ENCODE assay signal across 21 mouse cellular contexts in the genomic region with DNA sequence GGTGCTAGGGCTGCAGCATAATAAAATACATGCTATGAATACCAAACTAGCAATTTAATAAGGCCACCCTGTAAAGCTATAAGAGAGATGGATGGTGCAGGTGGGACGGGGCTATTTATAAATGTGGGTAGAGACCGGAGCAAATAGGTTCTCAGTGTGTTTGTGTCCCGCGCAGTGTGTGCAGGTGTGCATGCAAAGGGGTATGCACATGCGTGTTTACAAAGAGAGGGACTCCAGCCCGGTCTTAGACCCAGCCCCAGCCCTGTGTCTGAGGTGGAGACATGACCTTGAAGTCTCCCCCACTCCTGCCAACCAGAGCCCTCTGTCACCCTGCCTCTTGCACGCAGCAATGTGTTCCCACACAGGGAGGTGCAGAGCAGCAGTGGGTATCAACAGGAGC.
"Had no signal": no experiment of that assay in that cellular context is flagged by ENCODE, and none has a peak within 500 bp of the region (broad histone marks: within the 10 kb centered on the region; RNA-seq: fewer than 3 reads in every experiment).

No protein-coding gene starts in this region.

- DNase-seq: kidney, adult 18-20 months; kidney, adult 9 months; kidney, postnatal 14 days; kidney, postnatal 4 days; layer of hippocampus, adult 9-11 months; liver; lung, adult 18-20 months; lung, postnatal 10 days; lung, postnatal 36 days; thymus, adult 18-20 months; thymus, postnatal 36 days had no signal

- H3K4me2 ChIP-seq: limb, embryonic 13.5 days; liver, embryonic 12.5 days; liver, embryonic 15.5 days; lung, embryonic 15.5 days; midbrain, embryonic 13.5 days had no signal

- H3K9ac ChIP-seq: limb, embryonic 13.5 days; liver, embryonic 12.5 days; liver, embryonic 15.5 days; lung, embryonic 15.5 days; midbrain, embryonic 13.5 days had no signal

- H3K9me3 ChIP-seq: limb, embryonic 10.5 days; limb, embryonic 13.5 days; liver, embryonic 12.5 days; liver, embryonic 15.5 days; lung, embryonic 15.5 days; midbrain, embryonic 10.5 days had no signal

- H3K27me3 ChIP-seq: limb, embryonic 13.5 days; liver, embryonic 12.5 days; liver, embryonic 15.5 days; lung, embryonic 15.5 days; midbrain, embryonic 13.5 days had no signal

- H3K36me3 ChIP-seq: limb, embryonic 10.5 days; limb, embryonic 13.5 days; liver, embryonic 12.5 days; liver, embryonic 15.5 days; lung, embryonic 15.5 days; midbrain, embryonic 10.5 days; midbrain, embryonic 13.5 days had no signal

- H3K4me1 ChIP-seq: limb, embryonic 10.5 days; limb, embryonic 13.5 days; liver, embryonic 12.5 days; liver, embryonic 15.5 days; lung, embryonic 15.5 days; midbrain, embryonic 10.5 days; midbrain, embryonic 13.5 days had no signal

- H3K4me3 ChIP-seq: limb, embryonic 10.5 days; limb, embryonic 13.5 days; liver, embryonic 12.5 days; liver, embryonic 15.5 days; lung, embryonic 15.5 days; megakaryocyte, embryonic 14.5 days; midbrain, embryonic 10.5 days; midbrain, embryonic 13.5 days; myocyte had no signal

- ATAC-seq: liver, embryonic 12.5 days; midbrain, embryonic 13.5 days; midbrain, embryonic 16.5 days had no signal

- H3K27ac ChIP-seq: limb, embryonic 10.5 days; limb, embryonic 13.5 days; liver, embryonic 12.5 days; liver, embryonic 15.5 days; lung, embryonic 15.5 days; midbrain, embryonic 10.5 days; midbrain, embryonic 13.5 days had no signal
